Mouse (Mus musculus) right cerebral cortex, adult 2 months (tissue): ENCODE data around the gene Ifi211.
"Not testable (repeated sequence)": the region's sequence is repeated elsewhere in the genome, so short reads cannot be mapped to it uniquely, and the experiment has no call there.

ENCODE experiments used
- DNase-seq, 2 experiments: peaks; one replicate each; pipeline ENCODE4 v3.0.0; 2021 to 2022; ENCODE audit warnings: low spot score in 2 of 2

Gene Ifi211

GRCm38 (mm10) chr1:173879225-173879987 is 33.4 kb downstream of the Ifi211 start:
- DNase-seq, result not testable (repeated sequence)

DNA sequence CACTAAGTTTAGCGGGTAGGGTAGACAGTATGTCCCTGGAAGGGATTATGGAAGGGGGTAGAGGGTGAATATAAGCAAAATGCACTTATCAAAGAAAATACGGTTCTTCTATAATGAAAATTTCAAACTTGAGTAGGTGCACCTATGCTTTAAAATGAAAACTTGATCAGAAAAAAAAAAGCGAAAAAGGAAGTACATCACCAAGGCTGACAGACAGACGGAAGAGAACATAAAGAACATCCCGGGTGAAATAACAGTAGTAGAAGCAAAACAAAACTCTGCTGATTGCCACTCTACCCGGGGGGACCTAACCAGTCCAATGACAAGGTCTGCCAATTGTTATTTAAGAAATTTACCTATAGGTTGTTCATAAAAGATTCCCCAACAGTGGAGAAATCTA is 34.6 kb downstream of the Ifi211 start:
- not testable (repeated sequence) for DNase-seq

DNA sequence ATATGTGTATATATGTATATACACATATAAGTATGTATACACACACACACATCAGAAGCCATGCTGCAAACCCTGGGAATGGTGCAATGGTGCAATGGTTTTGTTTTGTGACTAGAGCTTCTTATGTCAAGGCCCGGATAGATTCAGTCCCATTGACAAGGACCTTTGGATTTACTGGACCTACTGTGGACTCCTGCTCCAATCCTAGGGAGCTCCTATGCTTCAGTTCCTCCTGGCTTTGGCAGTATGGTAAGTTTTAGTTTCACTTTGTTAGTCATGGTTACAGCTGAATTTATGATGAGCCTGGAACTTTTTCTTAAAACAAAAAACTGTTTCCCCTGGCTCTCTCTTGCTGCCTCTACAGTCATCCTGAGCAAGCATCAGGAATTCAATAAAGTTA is 35.7 kb downstream of the Ifi211 start:
- DNase-seq, result not testable (repeated sequence)

DNA sequence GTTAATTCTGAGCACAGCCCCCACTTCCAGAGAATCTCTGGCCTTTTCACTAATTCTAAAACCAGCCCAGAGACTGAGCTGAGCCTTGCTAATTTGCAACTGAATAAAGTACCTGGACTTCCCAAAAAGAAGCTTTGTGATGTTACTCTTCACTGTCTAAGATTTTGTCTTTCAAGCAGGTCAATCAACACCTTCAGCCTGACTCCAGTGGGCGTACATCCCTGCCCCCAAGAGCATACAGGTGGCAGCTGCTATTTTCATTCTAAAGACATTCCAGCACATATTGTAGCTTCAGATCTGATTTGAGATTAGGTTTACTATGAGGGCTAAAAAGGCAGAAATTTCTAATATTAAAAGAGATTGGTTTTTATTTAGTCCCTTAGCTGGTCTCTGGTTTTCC is 44.3 kb downstream of the Ifi211 start:
- not testable (repeated sequence) for DNase-seq

GRCm38 (mm10) chr1:173866504-173866903 is 46.3 kb downstream of the Ifi211 start:
- no peak for DNase-seq

DNA sequence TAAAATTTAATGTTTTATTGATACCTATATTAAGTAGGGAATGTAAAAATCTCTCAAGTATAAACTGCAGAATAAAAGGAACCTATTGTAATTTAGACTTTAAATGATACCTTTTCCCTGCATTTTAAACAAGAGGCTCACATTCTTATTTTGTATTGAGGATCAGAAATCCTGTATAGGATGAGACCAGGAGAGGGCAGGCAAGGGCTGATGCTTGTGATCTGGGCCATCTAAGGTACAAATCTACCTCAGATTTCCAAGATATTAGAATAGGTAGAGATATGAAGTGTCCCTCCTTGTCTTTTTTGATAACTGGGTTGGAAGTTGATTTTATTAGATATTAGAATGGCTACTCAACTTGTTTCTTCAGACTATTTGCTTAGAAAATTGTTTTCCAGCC is 59.1 kb downstream of the Ifi211 start:
- DNase-seq, result peak; percentile 13 to 36

DNA sequence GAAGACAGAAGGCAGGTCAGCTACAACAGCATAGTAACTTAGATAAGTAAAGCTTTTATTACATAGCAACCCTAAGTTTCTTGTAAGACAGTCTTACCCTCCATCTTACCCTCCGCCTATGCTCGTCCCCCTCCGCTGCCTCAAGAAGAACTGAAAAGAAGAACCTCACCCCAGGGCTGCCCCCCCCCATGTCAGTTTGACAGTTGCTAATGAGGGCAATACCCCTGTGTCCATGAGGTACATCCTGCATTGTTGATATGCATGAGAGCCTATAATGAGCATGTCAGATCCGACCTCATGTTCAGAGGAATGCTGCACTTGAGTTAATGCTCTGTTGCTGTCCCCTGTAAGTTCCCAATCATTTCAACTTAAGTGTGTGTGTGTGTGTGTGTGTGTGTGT is 60.0 kb downstream of the Ifi211 start:
- DNase-seq, result not testable (repeated sequence)
